Mouse (Mus musculus): Measurements from ENCODE around the gene Garem2.

- TF ChIP-seq CTCF (IDR thresholded peaks at IDR 0.05; ENCODE audit: low read depth) = no peak
- no peak for TF ChIP-seq EP300 (IDR thresholded peaks at IDR 0.05; ENCODE audit: low read depth)
Measured at GRCm38 (mm10) chr5:30105668-30106300, 823 bp downstream of the Garem2 start, which contains the start of gene 3110082J24Rik.

Measured in heart, postnatal 0 days (tissue).